Mouse (Mus musculus): Measurements from ENCODE around the gene H2-M10.5. TPM values are rescaled to one million over a fixed set of nuclear protein-coding genes. Genes with fewer than 3 reads are reported as not detected.
"Not testable (repeated sequence)": the region's sequence is repeated elsewhere in the genome, so short reads cannot be mapped to it uniquely, and the experiment has no call there.

H2-M10.5 gene
- not detected in 2 replicates for total RNA-seq (2014; fragmentation: Nextera tagmentation)
- total RNA-seq (2017): not detected in 2 replicates

- not testable (repeated sequence) for ATAC-seq (replicated peaks; ENCODE audit: poor library complexity, severe bottlenecking)
Measured at GRCm38 (mm10) chr17:36772610-36773009, at the start of gene H2-M10.5. H2-M10.5 (plus strand) TSS chr17:36772910.

GRCm38 (mm10) chr17:36726046-36726445 lies 46.7 kb upstream of the H2-M10.5 start:
- ATAC-seq (replicated peaks; ENCODE audit: poor library complexity, severe bottlenecking): peak; percentile 46

- no peak for ATAC-seq (replicated peaks; ENCODE audit: poor library complexity, severe bottlenecking)
Measured at GRCm38 (mm10) chr17:36763816-36764215, 8.9 kb upstream of the H2-M10.5 start.

GRCm38 (mm10) chr17:36764244-36764643 lies 8.5 kb upstream of the H2-M10.5 start:
- ATAC-seq (replicated peaks; ENCODE audit: poor library complexity, severe bottlenecking): not testable (repeated sequence)

- not testable (repeated sequence) for ATAC-seq (replicated peaks; ENCODE audit: poor library complexity, severe bottlenecking)
Measured at GRCm38 (mm10) chr17:36765403-36765802, 7.3 kb upstream of the H2-M10.5 start.

GRCm38 (mm10) chr17:36781533-36781932 lies 8.8 kb downstream of the H2-M10.5 start:
- ATAC-seq (replicated peaks; ENCODE audit: poor library complexity, severe bottlenecking): no peak

GRCm38 (mm10) chr17:36786483-36786886 lies 13.8 kb downstream of the H2-M10.5 start:
- ATAC-seq (replicated peaks; ENCODE audit: poor library complexity, severe bottlenecking): peak; percentile 76

- no peak for ATAC-seq (replicated peaks; ENCODE audit: poor library complexity, severe bottlenecking)
Measured at GRCm38 (mm10) chr17:36788351-36788750, 15.6 kb downstream of the H2-M10.5 start.

- peak; percentile 87 for ATAC-seq (replicated peaks; ENCODE audit: poor library complexity, severe bottlenecking)
Measured at GRCm38 (mm10) chr17:36788801-36789200, 16.1 kb downstream of the H2-M10.5 start.

GRCm38 (mm10) chr17:36799493-36799892 lies 26.8 kb downstream of the H2-M10.5 start:
- ATAC-seq (replicated peaks; ENCODE audit: poor library complexity, severe bottlenecking): no peak

- not testable (repeated sequence) for ATAC-seq (replicated peaks; ENCODE audit: poor library complexity, severe bottlenecking)
Measured at GRCm38 (mm10) chr17:36799921-36800462, 27.3 kb downstream of the H2-M10.5 start.

GRCm38 (mm10) chr17:36811871-36812270 lies 39.2 kb downstream of the H2-M10.5 start, which contains the start of gene H2-M10.6:
H2-M10.6 (plus strand) TSS chr17:36812171.
- no peak for ATAC-seq (replicated peaks; ENCODE audit: poor library complexity, severe bottlenecking)

GRCm38 (mm10) chr17:36824005-36824404 lies 51.3 kb downstream of the H2-M10.5 start:
- peak; percentile 73 for ATAC-seq (replicated peaks; ENCODE audit: poor library complexity, severe bottlenecking)

GRCm38 (mm10) chr17:36825525-36825924 lies 52.8 kb downstream of the H2-M10.5 start:
- ATAC-seq (replicated peaks; ENCODE audit: poor library complexity, severe bottlenecking): peak; percentile 50

Other genes starting within 250 kb of the H2-M10.5 start
- not detected in 2 replicates for gene H2-M11, start 225.8 kb upstream of the H2-M10.5 start, total RNA-seq (2014; fragmentation: Nextera tagmentation)
- not detected in 2 replicates for gene H2-M11, start 225.8 kb upstream of the H2-M10.5 start, total RNA-seq (2017)
- gene H2-M9, start 130.2 kb upstream of the H2-M10.5 start, total RNA-seq (2014; fragmentation: Nextera tagmentation): not detected in 2 replicates
- not detected in 2 replicates for gene H2-M9, start 130.2 kb upstream of the H2-M10.5 start, total RNA-seq (2017)
- gene H2-M1, start 100.7 kb upstream of the H2-M10.5 start, total RNA-seq (2014; fragmentation: Nextera tagmentation): not detected in 2 replicates
- not detected in 2 replicates for gene H2-M1, start 100.7 kb upstream of the H2-M10.5 start, total RNA-seq (2017)
- gene H2-M10.6, start 39.3 kb downstream of the H2-M10.5 start, total RNA-seq (2014; fragmentation: Nextera tagmentation): not detected in 2 replicates
- not detected in 2 replicates for gene H2-M10.6, start 39.3 kb downstream of the H2-M10.5 start, total RNA-seq (2017)
- 16.1 and 25.1 TPM in 2 replicates for gene Trim26, start 64.2 kb downstream of the H2-M10.5 start, total RNA-seq (2014; fragmentation: Nextera tagmentation)
- 8.4 and 11.9 TPM in 2 replicates for gene Trim26, start 64.2 kb downstream of the H2-M10.5 start, total RNA-seq (2017)
- not detected in 2 replicates for gene Trim15, start 94.3 kb downstream of the H2-M10.5 start, total RNA-seq (2014; fragmentation: Nextera tagmentation)
- gene Trim15, start 94.3 kb downstream of the H2-M10.5 start, total RNA-seq (2017): not detected in 2 replicates
- not detected in 2 replicates for gene Trim10, start 96.7 kb downstream of the H2-M10.5 start, total RNA-seq (2014; fragmentation: Nextera tagmentation)
- gene Trim10, start 96.7 kb downstream of the H2-M10.5 start, total RNA-seq (2017): 0.39 TPM in 1 of 2 replicates, not detected in the other
- not detected in 2 replicates for gene Trim40, start 117.2 kb downstream of the H2-M10.5 start, total RNA-seq (2014; fragmentation: Nextera tagmentation)
- not detected in 2 replicates for gene Trim40, start 117.2 kb downstream of the H2-M10.5 start, total RNA-seq (2017)
- not detected in 2 replicates for gene Trim31, start 125.2 kb downstream of the H2-M10.5 start, total RNA-seq (2014; fragmentation: Nextera tagmentation)
- not detected in 2 replicates for gene Trim31, start 125.2 kb downstream of the H2-M10.5 start, total RNA-seq (2017)
- gene Rnf39, start 170.0 kb downstream of the H2-M10.5 start, total RNA-seq (2014; fragmentation: Nextera tagmentation): not detected in 2 replicates
- gene Rnf39, start 170.0 kb downstream of the H2-M10.5 start, total RNA-seq (2017): not detected in 2 replicates
- gene Ppp1r11, start 178.8 kb downstream of the H2-M10.5 start, total RNA-seq (2014; fragmentation: Nextera tagmentation): 81.0 and 96.9 TPM in 2 replicates
- 91.6 and 110 TPM in 2 replicates for gene Ppp1r11, start 178.8 kb downstream of the H2-M10.5 start, total RNA-seq (2017)
- 81.6 and 134 TPM in 2 replicates for gene Znrd1, start 185.6 kb downstream of the H2-M10.5 start, total RNA-seq (2014; fragmentation: Nextera tagmentation)
- gene Znrd1, start 185.6 kb downstream of the H2-M10.5 start, total RNA-seq (2017): 25.6 and 35.4 TPM in 2 replicates
- 1.1 and 5.5 TPM in 2 replicates for gene Znrd1as, start 185.7 kb downstream of the H2-M10.5 start, total RNA-seq (2014; fragmentation: Nextera tagmentation)
- 9.1 and 11.2 TPM in 2 replicates for gene Znrd1as, start 185.7 kb downstream of the H2-M10.5 start, total RNA-seq (2017)
- not detected in 2 replicates for gene 2410137M14Rik, start 208.3 kb downstream of the H2-M10.5 start, total RNA-seq (2014; fragmentation: Nextera tagmentation)
- not detected in 2 replicates for gene 2410137M14Rik, start 208.3 kb downstream of the H2-M10.5 start, total RNA-seq (2017)
- not detected in 2 replicates for gene H2-M5, start 216.6 kb downstream of the H2-M10.5 start, total RNA-seq (2014; fragmentation: Nextera tagmentation)
- not detected in 2 replicates for gene H2-M5, start 216.6 kb downstream of the H2-M10.5 start, total RNA-seq (2017)
- 1.2 TPM in 1 of 2 replicates, not detected in the other for gene Zfp57, start 228.3 kb downstream of the H2-M10.5 start, total RNA-seq (2014; fragmentation: Nextera tagmentation)
- gene Zfp57, start 228.3 kb downstream of the H2-M10.5 start, total RNA-seq (2017): 0.57 TPM in 1 of 2 replicates, not detected in the other